Mouse (Mus musculus) hindbrain, embryonic 13.5 days (tissue): ENCODE measurements around the gene Man2b2. TPM values are rescaled to one million over a fixed set of nuclear protein-coding genes. Genes with fewer than 3 reads are reported as not detected.

Source experiments
- ATAC-seq: fragments of 200-750 bp; cut with Nextera tagmentation; 2 replicates; pipeline ENCODE4 v1.8.0; 2017; ENCODE audit warnings: moderate TSS enrichment; ENCODE audit not compliant: low FRiP score
- H3K27ac ChIP-seq: fragments of 300-500 bp; sonication (generic); 2 replicates; pipeline ENCODE4 v1.5.1; 2015; ENCODE audit warnings: inconsistent platforms, mild to moderate bottlenecking, moderate library complexity
- H3K27me3 ChIP-seq: fragments of 300-500 bp; sonication (generic); 2 replicates; pipeline ENCODE4 v1.6.1; 2015; ENCODE audit warnings: mild to moderate bottlenecking, inconsistent platforms
- H3K36me3 ChIP-seq: fragments of 300-500 bp; sonication (generic); 2 replicates; pipeline ENCODE4 v1.6.1; 2015; ENCODE audit warnings: mild to moderate bottlenecking, inconsistent platforms
- H3K4me1 ChIP-seq: fragments of 300-500 bp; sonication (generic); replicated peaks from 2 replicates; pipeline ENCODE4 v1.6.1; 2015; ENCODE audit warnings: inconsistent platforms
- H3K4me2 ChIP-seq: fragments of 300-500 bp; sonication (generic); 2 replicates; pipeline ENCODE4 v1.6.1; 2015; ENCODE audit warnings: inconsistent platforms, mild to moderate bottlenecking, moderate library complexity
- H3K4me3 ChIP-seq: fragments of 300-500 bp; sonication (generic); 2 replicates; pipeline ENCODE4 v1.5.1; 2015; ENCODE audit warnings: mild to moderate bottlenecking, inconsistent platforms
- H3K9ac ChIP-seq: fragments of 300-500 bp; sonication (generic); 2 replicates; pipeline ENCODE4 v1.6.1; 2015; ENCODE audit warnings: mild to moderate bottlenecking, inconsistent platforms
- H3K9me3 ChIP-seq: fragments of 300-500 bp; sonication (generic); 2 replicates; pipeline ENCODE4 v1.6.1; 2016; ENCODE audit warnings: inconsistent platforms
- WGBS: fragments of 180-500 bp; shearing (Covaris S2); methylation state at CpG from one replicate; pipeline ENCODE4 v1.1.7; 2015; 5-methylcytosine and 5-hydroxymethylcytosine counted together
- polyA plus RNA-seq: library from polyadenylated mRNA; unstranded; fragments of >200 nt; fragmentation: Nextera tagmentation; extraction: Ambion mirVana; gene quantifications from 2 replicates; pipeline ENCODE4 v1.2.1, GENCODE M21; 2015

The Man2b2 gene
- polyA plus RNA-seq, result 12.1 and 12.3 TPM in 2 replicates

GRCm38 (mm10) chr5:36829913-36830879 lies at the start of gene Man2b2:
TSS of gene Man2b2 (minus strand) at chr5:36830653.
- Histone ChIP-seq H3K27ac (no peak within 1 kb of the TSS), H3K4me3 (peak within 1 kb of the TSS; percentile 47), H3K9ac (peak within 1 kb of the TSS; percentile 70), H3K4me1 (peaks cover 12% of the 10 kb centered on the region), H3K36me3 (peaks cover 12% of the 10 kb centered on the region), H3K27me3 (0 out of 2 replicates have a peak, but pooled peaks cover 6% of the 10 kb centered on the region), H3K4me2 (peak within 1 kb of the TSS; percentile 63), H3K9me3 (no peaks in the 10 kb centered on the region)
- ATAC-seq, result peak; percentile 70
- 4% methylated on average over 46 of the region's 46 CpGs for WGBS

GRCm38 (mm10) chr5:36878801-36879200 lies 48.3 kb upstream of the Man2b2 start:
- no peaks in the 10 kb centered on the region for H3K36me3 ChIP-seq
- 89% methylated on average over 4 of the region's 4 CpGs for WGBS
- H3K27me3 ChIP-seq, result peaks cover 13% of the 10 kb centered on the region
- H3K9ac ChIP-seq, result no peak overlapping the region
- peaks cover 16% of the 10 kb centered on the region for H3K4me1 ChIP-seq
- ATAC-seq, result no peak
- no peaks in the 10 kb centered on the region for H3K9me3 ChIP-seq
- no peak overlapping the region for H3K4me3 ChIP-seq
- H3K4me2 ChIP-seq, result no peak overlapping the region
- no peak overlapping the region for H3K27ac ChIP-seq

GRCm38 (mm10) chr5:36877641-36878040 lies 47.2 kb upstream of the Man2b2 start:
- Histone ChIP-seq H3K27me3 (peaks cover 25% of the 10 kb centered on the region), H3K9ac (no peak overlapping the region), H3K27ac (no peak overlapping the region), H3K36me3 (no peaks in the 10 kb centered on the region), H3K4me1 (peaks cover 7% of the 10 kb centered on the region), H3K9me3 (no peaks in the 10 kb centered on the region), H3K4me3 (no peak overlapping the region), H3K4me2 (no peak overlapping the region)
- 82% methylated on average over 2 of the region's 2 CpGs for WGBS
- no peak for ATAC-seq

GRCm38 (mm10) chr5:36876777-36877396 lies 46.4 kb upstream of the Man2b2 start:
- no peaks in the 10 kb centered on the region for H3K9me3 ChIP-seq
- H3K4me1 ChIP-seq, result peaks cover 7% of the 10 kb centered on the region
- no peaks in the 10 kb centered on the region for H3K36me3 ChIP-seq
- peaks cover 33% of the 10 kb centered on the region for H3K27me3 ChIP-seq
- 42% methylated on average over 7 of the region's 7 CpGs for WGBS
- no peak overlapping the region for H3K27ac ChIP-seq
- H3K4me2 ChIP-seq, result no peak overlapping the region
- ATAC-seq, result no peak
- no peak overlapping the region for H3K4me3 ChIP-seq
- no peak overlapping the region for H3K9ac ChIP-seq

GRCm38 (mm10) chr5:36875956-36876355 lies 45.5 kb upstream of the Man2b2 start:
- H3K4me3 ChIP-seq, result no peak overlapping the region
- 79% methylated on average over 4 of the region's 4 CpGs for WGBS
- H3K36me3 ChIP-seq, result no peaks in the 10 kb centered on the region
- peaks cover 7% of the 10 kb centered on the region for H3K4me1 ChIP-seq
- H3K9me3 ChIP-seq, result 0 out of 2 replicates have a peak, but pooled peaks cover 4% of the 10 kb centered on the region
- no peak overlapping the region for H3K9ac ChIP-seq
- ATAC-seq, result no peak
- H3K27ac ChIP-seq, result no peak overlapping the region
- no peak overlapping the region for H3K4me2 ChIP-seq
- peaks cover 42% of the 10 kb centered on the region for H3K27me3 ChIP-seq

GRCm38 (mm10) chr5:36870916-36871315 lies 40.5 kb upstream of the Man2b2 start:
- Histone ChIP-seq H3K9ac (no peak overlapping the region), H3K9me3 (0 out of 2 replicates have a peak, but pooled peaks cover 4% of the 10 kb centered on the region), H3K4me1 (peaks cover 34% of the 10 kb centered on the region), H3K27me3 (peaks cover 92% of the 10 kb centered on the region), H3K36me3 (no peaks in the 10 kb centered on the region), H3K4me3 (no peak overlapping the region), H3K27ac (no peak overlapping the region), H3K4me2 (no peak overlapping the region)
- 79% methylated on average over 6 of the region's 6 CpGs for WGBS
- no peak for ATAC-seq

GRCm38 (mm10) chr5:36869578-36870236 lies 39.3 kb upstream of the Man2b2 start:
- Histone ChIP-seq H3K27ac (peak overlapping the region; percentile 84), H3K4me2 (peak overlapping the region; percentile 87), H3K9ac (peak overlapping the region; percentile 83), H3K4me3 (peak overlapping the region; percentile 64), H3K36me3 (no peaks in the 10 kb centered on the region), H3K27me3 (peaks cover 100% of the 10 kb centered on the region), H3K9me3 (0 out of 2 replicates have a peak, but pooled peaks cover 4% of the 10 kb centered on the region), H3K4me1 (peaks cover 34% of the 10 kb centered on the region)
- whole genome bisulfite sequencing, result under 1% methylated on average over 56 of the region's 56 CpGs
- ATAC-seq, result peak; percentile 75

GRCm38 (mm10) chr5:36869186-36869577 lies 38.7 kb upstream of the Man2b2 start:
- Histone ChIP-seq H3K4me3 (peak overlapping the region; percentile 64), H3K4me1 (peaks cover 34% of the 10 kb centered on the region), H3K27ac (peak overlapping the region; percentile 84), H3K4me2 (peak overlapping the region; percentile 87), H3K36me3 (no peaks in the 10 kb centered on the region), H3K9ac (peak overlapping the region; percentile 83), H3K27me3 (peaks cover 100% of the 10 kb centered on the region), H3K9me3 (0 out of 2 replicates have a peak, but pooled peaks cover 4% of the 10 kb centered on the region)
- 2% methylated on average over 7 of the region's 7 CpGs for WGBS
- 0 out of 2 replicates have a peak, but pooled peaks have one; percentile 1 for ATAC-seq

GRCm38 (mm10) chr5:36868266-36869090 lies 38.0 kb upstream of the Man2b2 start, which contains the start of gene Ppp2r2c:
TSS of gene Ppp2r2c (plus strand) at chr5:36868513.
- no peaks in the 10 kb centered on the region for H3K36me3 ChIP-seq

GRCm38 (mm10) chr5:36867561-36867960 lies 37.1 kb upstream of the Man2b2 start:
- ATAC-seq, result no peak
- Histone ChIP-seq H3K9ac (peak overlapping the region; percentile 83), H3K27me3 (peaks cover 97% of the 10 kb centered on the region), H3K27ac (no peak overlapping the region), H3K4me3 (peak overlapping the region; percentile 64), H3K9me3 (0 out of 2 replicates have a peak, but pooled peaks cover 4% of the 10 kb centered on the region), H3K4me2 (peak overlapping the region; percentile 87), H3K4me1 (peaks cover 34% of the 10 kb centered on the region), H3K36me3 (no peaks in the 10 kb centered on the region)
- 8% methylated on average over 6 of the region's 6 CpGs for WGBS

More at GRCm38 (mm10) chr5:36868266-36869090, 38.0 kb upstream of the Man2b2 start, which contains the start of gene Ppp2r2c:
- Histone ChIP-seq H3K27ac (peak within 1 kb of the TSS; percentile 84), H3K4me2 (peak within 1 kb of the TSS; percentile 87), H3K9ac (peak within 1 kb of the TSS; percentile 83), H3K4me3 (peak within 1 kb of the TSS; percentile 64), H3K9me3 (0 out of 2 replicates have a peak, but pooled peaks cover 4% of the 10 kb centered on the region), H3K27me3 (peaks cover 99% of the 10 kb centered on the region), H3K4me1 (peaks cover 34% of the 10 kb centered on the region)
- ATAC-seq, result peak; percentile 55
- 0% methylated on average over 64 of the region's 108 CpGs for WGBS

- H3K27ac ChIP-seq, result no peak overlapping the region
- peaks cover 34% of the 10 kb centered on the region for H3K4me1 ChIP-seq
- H3K4me3 ChIP-seq, result no peak overlapping the region
- no peak for ATAC-seq
- no peak overlapping the region for H3K9ac ChIP-seq
- WGBS, result 73% methylated on average over 7 of the region's 7 CpGs
- no peaks in the 10 kb centered on the region for H3K36me3 ChIP-seq
- 0 out of 2 replicates have a peak, but pooled peaks cover 4% of the 10 kb centered on the region for H3K9me3 ChIP-seq
- peak overlapping the region; percentile 87; the same call in 1 of the 2 replicates for H3K4me2 ChIP-seq
- peaks cover 90% of the 10 kb centered on the region for H3K27me3 ChIP-seq
Observed at GRCm38 (mm10) chr5:36866701-36867250, 36.3 kb upstream of the Man2b2 start.
